Mouse (Mus musculus): ENCODE results near the gene Tomm20. TPM values are rescaled to one million over a fixed set of nuclear protein-coding genes. Genes with fewer than 3 reads are reported as not detected.

Tomm20 gene
- polyA plus RNA-seq, 1 experiment from 2014 or later: 188 TPM

- no peak overlapping the region for H3K9ac ChIP-seq (ENCODE audit: low read length)
- no peak overlapping the region for H3K27ac ChIP-seq (ENCODE audit: low read length)
- H3K4me3 ChIP-seq (ENCODE audit: low read length): no peak overlapping the region
- no peak overlapping the region for H3K4me2 ChIP-seq (ENCODE audit: low read depth, low read length)
- H3K27me3 ChIP-seq (ENCODE audit: control insufficient read depth, insufficient read depth, low read depth, low read length): no peaks in the 10 kb centered on the region
- H3K4me1 ChIP-seq (replicated peaks; ENCODE audit: control insufficient read depth, insufficient read depth, low read length): peaks cover 5% of the 10 kb centered on the region; the same call in 1 of the 2 replicates
- no peak; the same call in 1 of the 2 replicates for ATAC-seq (ENCODE audit: low read depth)
- 39% methylated on average over 9 of the region's 9 CpGs for WGBS
- H3K36me3 ChIP-seq (ENCODE audit: control insufficient read depth, insufficient read depth, low read length): no peaks in the 10 kb centered on the region
- no peaks in the 10 kb centered on the region for H3K9me3 ChIP-seq (ENCODE audit: control insufficient read depth, low read length)
Measured at GRCm38 (mm10) chr8:126907968-126908367, 37.7 kb downstream of the Tomm20 start.

DNA sequence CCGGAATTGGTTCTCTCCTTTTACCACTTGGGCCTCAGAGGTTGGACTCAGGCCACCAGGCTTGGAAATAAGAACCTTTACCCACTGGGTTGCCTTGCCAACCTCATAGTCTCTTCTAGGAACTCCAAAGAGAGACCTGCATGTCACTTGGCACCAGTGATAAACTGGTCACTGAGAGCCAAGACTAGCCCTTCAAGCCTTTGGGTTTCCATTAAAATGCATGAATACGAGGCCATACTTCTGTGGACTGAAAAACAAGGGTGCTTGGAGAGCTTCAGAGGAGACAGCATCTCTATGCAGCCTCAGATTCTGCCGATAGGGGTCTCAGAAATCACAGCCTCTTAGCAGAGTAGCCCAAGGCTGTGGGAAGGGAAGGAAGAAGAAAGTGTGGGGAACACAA lies 38.3 kb downstream of the Tomm20 start:
- Histone ChIP-seq H3K27ac (ENCODE audit: low read length) (no peak overlapping the region), H3K36me3 (ENCODE audit: control insufficient read depth, insufficient read depth, low read length) (no peaks in the 10 kb centered on the region), H3K4me3 (ENCODE audit: low read length) (no peak overlapping the region), H3K4me2 (ENCODE audit: low read depth, low read length) (no peak overlapping the region), H3K9ac (ENCODE audit: low read length) (no peak overlapping the region), H3K9me3 (ENCODE audit: control insufficient read depth, low read length) (no peaks in the 10 kb centered on the region), H3K27me3 (ENCODE audit: control insufficient read depth, insufficient read depth, low read depth, low read length) (no peaks in the 10 kb centered on the region), H3K4me1 (replicated peaks; ENCODE audit: control insufficient read depth, insufficient read depth, low read length) (0 out of 2 replicates have a peak, but pooled peaks cover 5% of the 10 kb centered on the region)
- no peak for ATAC-seq (ENCODE audit: low read depth)
- 75% methylated on average over 3 of the region's 3 CpGs for WGBS

- ATAC-seq (ENCODE audit: low read depth): no peak
- H3K4me3 ChIP-seq (ENCODE audit: low read length): no peak overlapping the region
- no peaks in the 10 kb centered on the region for H3K9me3 ChIP-seq (ENCODE audit: control insufficient read depth, low read length)
- no peak overlapping the region for H3K9ac ChIP-seq (ENCODE audit: low read length)
- WGBS: 91% methylated on average over 3 of the region's 3 CpGs
- H3K27me3 ChIP-seq (ENCODE audit: control insufficient read depth, insufficient read depth, low read depth, low read length): no peaks in the 10 kb centered on the region
- H3K4me2 ChIP-seq (ENCODE audit: low read depth, low read length): no peak overlapping the region
- H3K27ac ChIP-seq (ENCODE audit: low read length): no peak overlapping the region
- H3K36me3 ChIP-seq (ENCODE audit: control insufficient read depth, insufficient read depth, low read length): no peaks in the 10 kb centered on the region
- H3K4me1 ChIP-seq (replicated peaks; ENCODE audit: control insufficient read depth, insufficient read depth, low read length): 0 out of 2 replicates have a peak, but pooled peaks cover 5% of the 10 kb centered on the region
Measured at GRCm38 (mm10) chr8:126905387-126905786, 40.3 kb downstream of the Tomm20 start.

DNA sequence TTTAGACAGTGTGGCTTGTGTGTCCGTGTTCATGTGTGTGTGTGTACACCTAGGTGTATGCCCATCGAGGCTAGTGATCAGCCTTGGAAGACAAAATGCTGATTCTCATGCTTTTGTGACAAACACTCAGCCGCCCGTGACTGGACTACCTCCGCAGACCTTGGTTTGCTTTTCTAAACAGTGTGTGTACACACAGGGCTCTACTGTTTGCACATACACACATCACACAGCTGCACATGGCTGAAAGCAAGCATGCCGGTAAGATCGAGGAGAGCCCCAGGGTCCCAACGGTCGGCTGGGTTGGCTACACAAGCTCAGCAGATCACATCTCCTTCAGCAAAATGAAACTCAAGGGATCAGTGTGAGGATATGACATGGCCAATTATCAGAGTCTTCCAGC lies 41.7 kb downstream of the Tomm20 start:
- H3K9ac ChIP-seq (ENCODE audit: low read length): no peak overlapping the region
- 67% methylated on average over 9 of the region's 9 CpGs for WGBS
- no peak for ATAC-seq (ENCODE audit: low read depth)
- H3K9me3 ChIP-seq (ENCODE audit: control insufficient read depth, low read length): no peaks in the 10 kb centered on the region
- no peak overlapping the region for H3K27ac ChIP-seq (ENCODE audit: low read length)
- no peak overlapping the region for H3K4me3 ChIP-seq (ENCODE audit: low read length)
- H3K36me3 ChIP-seq (ENCODE audit: control insufficient read depth, insufficient read depth, low read length): no peaks in the 10 kb centered on the region
- no peaks in the 10 kb centered on the region for H3K4me1 ChIP-seq (replicated peaks; ENCODE audit: control insufficient read depth, insufficient read depth, low read length)
- no peaks in the 10 kb centered on the region for H3K27me3 ChIP-seq (ENCODE audit: control insufficient read depth, insufficient read depth, low read depth, low read length)
- no peak overlapping the region for H3K4me2 ChIP-seq (ENCODE audit: low read depth, low read length)

- Histone ChIP-seq H3K9me3 (ENCODE audit: control insufficient read depth, low read length) (no peaks in the 10 kb centered on the region), H3K9ac (ENCODE audit: low read length) (no peak overlapping the region), H3K4me1 (replicated peaks; ENCODE audit: control insufficient read depth, insufficient read depth, low read length) (no peaks in the 10 kb centered on the region), H3K27ac (ENCODE audit: low read length) (no peak overlapping the region), H3K36me3 (ENCODE audit: control insufficient read depth, insufficient read depth, low read length) (no peaks in the 10 kb centered on the region), H3K4me3 (ENCODE audit: low read length) (no peak overlapping the region), H3K4me2 (ENCODE audit: low read depth, low read length) (no peak overlapping the region), H3K27me3 (ENCODE audit: control insufficient read depth, insufficient read depth, low read depth, low read length) (no peaks in the 10 kb centered on the region)
- 52% methylated on average over 9 of the region's 9 CpGs for WGBS
- no peak for ATAC-seq (ENCODE audit: low read depth)
Measured at GRCm38 (mm10) chr8:126903224-126903895, 42.3 kb downstream of the Tomm20 start.

DNA sequence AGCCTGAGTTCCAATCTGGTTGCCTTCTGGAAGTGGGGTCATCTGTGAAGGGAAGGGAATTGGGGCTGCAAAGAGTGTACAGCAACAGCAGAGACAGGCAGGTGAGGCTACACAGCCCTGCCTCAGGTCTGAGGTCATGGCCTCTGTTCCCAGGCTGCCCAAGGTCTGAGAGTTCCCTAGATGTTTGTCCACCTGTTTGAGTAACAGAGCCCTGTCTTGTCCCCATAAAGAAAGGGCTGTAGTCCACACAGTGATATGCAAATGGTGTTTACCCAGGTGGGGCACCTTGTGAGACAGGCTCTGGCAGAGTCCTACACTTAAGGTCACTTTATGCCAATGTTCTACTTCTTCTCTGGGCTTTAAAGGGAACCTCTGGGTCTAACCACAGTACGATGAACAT lies 44.0 kb downstream of the Tomm20 start:
- Histone ChIP-seq H3K27ac (ENCODE audit: low read length) (no peak overlapping the region), H3K9me3 (ENCODE audit: control insufficient read depth, low read length) (no peaks in the 10 kb centered on the region), H3K27me3 (ENCODE audit: control insufficient read depth, insufficient read depth, low read depth, low read length) (no peaks in the 10 kb centered on the region), H3K4me3 (ENCODE audit: low read length) (no peak overlapping the region), H3K36me3 (ENCODE audit: control insufficient read depth, insufficient read depth, low read length) (no peaks in the 10 kb centered on the region), H3K9ac (ENCODE audit: low read length) (no peak overlapping the region), H3K4me1 (replicated peaks; ENCODE audit: control insufficient read depth, insufficient read depth, low read length) (no peaks in the 10 kb centered on the region), H3K4me2 (ENCODE audit: low read depth, low read length) (no peak overlapping the region)
- WGBS: 46% methylated on average over 1 of the region's 1 CpGs
- ATAC-seq (ENCODE audit: low read depth): no peak

DNA sequence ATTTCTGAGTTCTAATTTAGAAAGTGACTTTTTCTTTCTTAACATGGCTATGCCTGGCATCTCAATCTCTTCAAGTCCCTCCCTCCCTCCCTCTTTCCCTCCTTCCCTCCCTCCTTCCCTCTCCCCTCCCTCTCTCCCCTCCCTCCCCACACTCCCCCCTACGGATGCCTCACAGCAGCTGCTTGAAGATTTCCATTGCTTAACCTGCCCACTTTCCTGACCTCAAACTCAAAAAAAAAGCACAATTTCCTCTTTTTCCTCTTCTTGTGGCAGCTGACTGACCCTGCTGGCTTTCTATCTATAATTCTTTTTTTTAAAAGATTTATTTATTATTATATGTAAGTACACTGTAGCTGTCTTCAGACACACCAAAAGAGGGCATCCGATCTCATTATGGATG lies 44.6 kb downstream of the Tomm20 start:
- Histone ChIP-seq H3K4me2 (ENCODE audit: low read depth, low read length) (no peak overlapping the region), H3K36me3 (ENCODE audit: control insufficient read depth, insufficient read depth, low read length) (no peaks in the 10 kb centered on the region), H3K9ac (ENCODE audit: low read length) (no peak overlapping the region), H3K27ac (ENCODE audit: low read length) (no peak overlapping the region), H3K4me1 (replicated peaks; ENCODE audit: control insufficient read depth, insufficient read depth, low read length) (no peaks in the 10 kb centered on the region), H3K9me3 (ENCODE audit: control insufficient read depth, low read length) (no peaks in the 10 kb centered on the region), H3K27me3 (ENCODE audit: control insufficient read depth, insufficient read depth, low read depth, low read length) (no peaks in the 10 kb centered on the region), H3K4me3 (ENCODE audit: low read length) (no peak overlapping the region)
- no peak for ATAC-seq (ENCODE audit: low read depth)
- 55% methylated on average over 2 of the region's 2 CpGs for WGBS

DNA sequence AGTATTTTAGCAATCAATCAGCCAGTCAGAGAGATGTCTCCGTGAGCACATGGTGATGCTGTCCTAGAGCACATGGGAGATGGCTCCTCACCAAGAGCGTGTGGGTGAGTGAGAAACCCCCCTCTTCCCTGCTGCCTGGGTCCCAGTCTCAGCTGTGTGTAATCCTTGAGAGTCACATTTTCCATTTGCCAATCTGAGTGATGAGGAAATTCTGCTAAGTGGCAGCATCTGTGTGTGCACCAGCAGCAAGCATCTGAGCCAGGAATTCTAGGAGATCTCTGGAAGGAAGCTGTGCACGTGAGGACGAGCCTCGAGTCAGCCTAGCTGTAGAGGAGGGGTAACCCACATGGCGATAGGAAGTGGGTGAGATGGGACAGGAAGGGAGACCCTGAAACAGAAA lies 50.5 kb downstream of the Tomm20 start:
- Histone ChIP-seq H3K9me3 (ENCODE audit: control insufficient read depth, low read length) (no peaks in the 10 kb centered on the region), H3K4me2 (ENCODE audit: low read depth, low read length) (no peak overlapping the region), H3K4me3 (ENCODE audit: low read length) (no peak overlapping the region), H3K4me1 (replicated peaks; ENCODE audit: control insufficient read depth, insufficient read depth, low read length) (peaks cover 5% of the 10 kb centered on the region; the same call in 1 of the 2 replicates), H3K27me3 (ENCODE audit: control insufficient read depth, insufficient read depth, low read depth, low read length) (no peaks in the 10 kb centered on the region), H3K36me3 (ENCODE audit: control insufficient read depth, insufficient read depth, low read length) (no peaks in the 10 kb centered on the region), H3K9ac (ENCODE audit: low read length) (no peak overlapping the region), H3K27ac (ENCODE audit: low read length) (no peak overlapping the region)
- peak; percentile 76 for ATAC-seq (ENCODE audit: low read depth)
- 27% methylated on average over 6 of the region's 6 CpGs for WGBS

GRCm38 (mm10) chr8:126887639-126888006 lies 58.0 kb downstream of the Tomm20 start:
- Histone ChIP-seq H3K9ac (ENCODE audit: low read length) (no peak overlapping the region), H3K27ac (ENCODE audit: low read length) (peak overlapping the region; percentile 93), H3K4me2 (ENCODE audit: low read depth, low read length) (no peak overlapping the region), H3K9me3 (ENCODE audit: control insufficient read depth, low read length) (no peaks in the 10 kb centered on the region), H3K36me3 (ENCODE audit: control insufficient read depth, insufficient read depth, low read length) (no peaks in the 10 kb centered on the region), H3K4me3 (ENCODE audit: low read length) (no peak overlapping the region), H3K27me3 (ENCODE audit: control insufficient read depth, insufficient read depth, low read depth, low read length) (no peaks in the 10 kb centered on the region), H3K4me1 (replicated peaks; ENCODE audit: control insufficient read depth, insufficient read depth, low read length) (peaks cover 29% of the 10 kb centered on the region)
- ATAC-seq (ENCODE audit: low read depth): no peak
- WGBS: 73% methylated on average over 3 of the region's 3 CpGs
